Mouse (Mus musculus): ENCODE results near the gene Eef2. TPM values are rescaled to one million over a fixed set of nuclear protein-coding genes. Genes with fewer than 3 reads are reported as not detected.
"Not testable (repeated sequence)": the region's sequence is repeated elsewhere in the genome, so short reads cannot be mapped to it uniquely, and the experiment has no call there.

The Eef2 gene
- total and polyA plus RNA-seq, 2 experiments from 2014 or later: 485 to 2,175 TPM

DNA sequence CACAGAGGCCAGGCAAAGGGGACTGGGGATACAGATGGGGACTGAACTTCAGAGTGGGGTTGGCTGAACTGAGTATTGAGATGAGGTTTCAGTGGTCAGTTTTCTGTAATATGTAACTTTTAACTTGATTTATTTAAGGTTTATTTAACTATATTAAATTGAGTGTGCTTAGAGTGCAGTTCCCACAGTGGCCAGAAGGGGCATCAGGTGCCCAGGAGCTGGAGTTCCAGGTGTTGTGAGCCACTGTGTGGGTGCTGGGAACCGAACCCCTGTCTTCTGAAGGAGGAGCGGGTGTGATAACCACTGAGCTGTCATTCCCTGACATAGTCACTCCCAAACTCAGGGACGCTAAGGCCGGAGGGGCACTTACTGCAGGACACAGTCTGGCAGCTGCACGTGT, 33.7 kb downstream of the Eef2 start:
- no peak overlapping the region for H3K9ac ChIP-seq
- no peak overlapping the region for H3K4me3 ChIP-seq (ENCODE audit: low read depth, low read length)
- no peaks in the 10 kb centered on the region for H3K4me1 ChIP-seq (ENCODE audit: insufficient read depth)
- peaks cover 90% of the 10 kb centered on the region for H3K36me3 ChIP-seq (ENCODE audit: insufficient read depth)
- DNase-seq (no peak), ATAC-seq (no peak)
- 0 out of 2 replicates have a peak, but pooled peaks cover 8% of the 10 kb centered on the region for H3K9me3 ChIP-seq (ENCODE audit: low read length)
- peak; percentile 54 for TF ChIP-seq CTCF (IDR thresholded peaks at IDR 0.05; ENCODE audit: low read depth)
- WGBS: 97% methylated on average over 5 of the region's 5 CpGs
- no peaks in the 10 kb centered on the region for H3K27me3 ChIP-seq (ENCODE audit: insufficient read depth, low read length)
- no peak overlapping the region for H3K4me2 ChIP-seq (ENCODE audit: low read depth)
- no peak overlapping the region for H3K27ac ChIP-seq (ENCODE audit: low read depth, low read length)

- peaks cover 79% of the 10 kb centered on the region for H3K36me3 ChIP-seq (ENCODE audit: insufficient read depth)
- no peak overlapping the region for H3K9ac ChIP-seq
- no peak for TF ChIP-seq CTCF (IDR thresholded peaks at IDR 0.05; ENCODE audit: low read depth)
- no peak overlapping the region for H3K4me2 ChIP-seq (ENCODE audit: low read depth)
- H3K27ac ChIP-seq (ENCODE audit: low read depth, low read length): no peak overlapping the region
- no peak for ATAC-seq
- no peaks in the 10 kb centered on the region for H3K27me3 ChIP-seq (ENCODE audit: insufficient read depth, low read length)
- WGBS: 84% methylated on average over 6 of the region's 6 CpGs
- no peak overlapping the region for H3K4me3 ChIP-seq (ENCODE audit: low read depth, low read length)
- DNase-seq: no peak
- H3K4me1 ChIP-seq (ENCODE audit: insufficient read depth): no peaks in the 10 kb centered on the region
- H3K9me3 ChIP-seq (ENCODE audit: low read length): no peaks in the 10 kb centered on the region
Measured at GRCm38 (mm10) chr10:81216260-81216659, 39.8 kb downstream of the Eef2 start.

DNA sequence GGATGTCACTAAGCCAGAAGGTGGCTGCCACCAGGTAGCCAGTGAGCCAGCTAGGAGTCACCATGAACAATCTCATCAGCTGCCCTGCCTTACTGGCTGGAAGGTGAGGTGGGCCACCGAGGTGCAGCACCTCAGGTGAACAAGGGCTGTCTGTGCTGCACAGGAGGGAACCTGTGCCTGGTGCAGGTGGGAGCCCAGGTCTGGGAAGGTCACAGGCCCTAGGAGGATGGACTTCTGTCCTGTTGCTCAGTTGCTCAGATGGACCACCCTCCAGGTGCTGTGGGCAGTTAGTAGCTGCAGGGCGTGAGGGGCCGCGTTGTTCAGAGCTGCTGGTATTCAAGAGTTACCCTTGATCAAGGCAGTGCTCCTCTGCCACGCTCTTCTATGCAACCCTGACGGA, 40.4 kb downstream of the Eef2 start:
- Histone ChIP-seq H3K4me1 (ENCODE audit: insufficient read depth) (no peaks in the 10 kb centered on the region), H3K4me3 (ENCODE audit: low read depth, low read length) (no peak overlapping the region), H3K9ac (no peak overlapping the region), H3K27ac (ENCODE audit: low read depth, low read length) (no peak overlapping the region), H3K27me3 (ENCODE audit: insufficient read depth, low read length) (no peaks in the 10 kb centered on the region), H3K4me2 (ENCODE audit: low read depth) (no peak overlapping the region), H3K9me3 (ENCODE audit: low read length) (no peaks in the 10 kb centered on the region), H3K36me3 (ENCODE audit: insufficient read depth) (peaks cover 80% of the 10 kb centered on the region)
- DNase-seq: no peak
- TF ChIP-seq CTCF (IDR thresholded peaks at IDR 0.05; ENCODE audit: low read depth): no peak
- ATAC-seq: no peak
- 90% methylated on average over 6 of the region's 6 CpGs for WGBS

DNA sequence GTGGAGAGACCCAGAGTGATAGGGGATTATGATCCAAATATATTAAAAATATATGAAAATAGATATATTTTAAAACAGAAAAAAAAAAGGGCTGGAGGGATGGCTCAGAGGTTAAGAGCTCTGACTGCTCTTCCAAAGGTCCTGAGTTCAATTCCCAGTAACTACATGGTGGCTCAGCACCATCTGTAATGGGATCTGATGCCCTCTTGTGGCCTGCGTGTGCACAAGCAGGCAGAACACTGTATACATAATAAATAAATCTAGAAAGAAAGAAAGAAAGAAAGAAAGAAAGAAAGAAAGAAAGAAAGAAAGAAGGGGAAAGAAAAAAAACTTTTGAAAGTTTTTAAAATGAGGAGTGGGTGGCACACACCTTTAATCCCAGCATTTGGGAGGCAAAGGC, 40.8 kb downstream of the Eef2 start:
- H3K27me3 ChIP-seq (ENCODE audit: insufficient read depth, low read length); H3K9me3 ChIP-seq (ENCODE audit: low read length); H3K4me3 ChIP-seq (ENCODE audit: low read depth, low read length); DNase-seq; H3K27ac ChIP-seq (ENCODE audit: low read depth, low read length); H3K4me2 ChIP-seq (ENCODE audit: low read depth); H3K9ac ChIP-seq; H3K4me1 ChIP-seq (ENCODE audit: insufficient read depth): not testable (repeated sequence)
- 17% methylated on average over 1 of the region's 1 CpGs for WGBS
- TF ChIP-seq CTCF (IDR thresholded peaks at IDR 0.05; ENCODE audit: low read depth): peak; percentile 59
- H3K36me3 ChIP-seq (ENCODE audit: insufficient read depth): peaks cover 80% of the 10 kb centered on the region
- peak; percentile 48; the same call in 1 of the 2 replicates for ATAC-seq

DNA sequence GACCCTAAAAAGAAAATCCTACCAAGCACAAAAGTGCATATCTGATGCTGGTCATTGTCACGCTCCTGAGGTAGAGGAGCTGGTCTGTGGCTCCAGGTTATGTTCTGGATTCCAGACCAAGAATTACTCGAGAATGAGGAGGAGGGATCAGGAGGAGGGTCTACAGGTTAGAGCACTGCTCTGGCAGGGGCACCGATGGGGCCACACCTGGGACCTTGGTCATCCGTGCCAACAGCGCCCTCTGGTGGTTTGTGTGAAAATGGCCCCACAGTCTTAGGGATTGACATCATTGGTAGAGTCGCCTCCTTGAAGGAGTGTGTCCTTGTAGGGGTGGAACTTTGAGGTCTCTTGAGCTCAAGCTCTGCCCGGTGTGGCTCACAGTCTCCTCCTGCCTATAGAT, 41.5 kb downstream of the Eef2 start:
- Histone ChIP-seq H3K27ac (ENCODE audit: low read depth, low read length) (no peak overlapping the region), H3K9me3 (ENCODE audit: low read length) (no peaks in the 10 kb centered on the region), H3K4me3 (ENCODE audit: low read depth, low read length) (no peak overlapping the region), H3K27me3 (ENCODE audit: insufficient read depth, low read length) (no peaks in the 10 kb centered on the region), H3K4me2 (ENCODE audit: low read depth) (no peak overlapping the region), H3K36me3 (ENCODE audit: insufficient read depth) (peaks cover 76% of the 10 kb centered on the region), H3K9ac (no peak overlapping the region), H3K4me1 (ENCODE audit: insufficient read depth) (no peaks in the 10 kb centered on the region)
- DNase-seq (peak; percentile 58), ATAC-seq (peak; percentile 65)
- 42% methylated on average over 7 of the region's 7 CpGs for WGBS
- TF ChIP-seq CTCF (IDR thresholded peaks at IDR 0.05; ENCODE audit: low read depth): peak; percentile 80

DNA sequence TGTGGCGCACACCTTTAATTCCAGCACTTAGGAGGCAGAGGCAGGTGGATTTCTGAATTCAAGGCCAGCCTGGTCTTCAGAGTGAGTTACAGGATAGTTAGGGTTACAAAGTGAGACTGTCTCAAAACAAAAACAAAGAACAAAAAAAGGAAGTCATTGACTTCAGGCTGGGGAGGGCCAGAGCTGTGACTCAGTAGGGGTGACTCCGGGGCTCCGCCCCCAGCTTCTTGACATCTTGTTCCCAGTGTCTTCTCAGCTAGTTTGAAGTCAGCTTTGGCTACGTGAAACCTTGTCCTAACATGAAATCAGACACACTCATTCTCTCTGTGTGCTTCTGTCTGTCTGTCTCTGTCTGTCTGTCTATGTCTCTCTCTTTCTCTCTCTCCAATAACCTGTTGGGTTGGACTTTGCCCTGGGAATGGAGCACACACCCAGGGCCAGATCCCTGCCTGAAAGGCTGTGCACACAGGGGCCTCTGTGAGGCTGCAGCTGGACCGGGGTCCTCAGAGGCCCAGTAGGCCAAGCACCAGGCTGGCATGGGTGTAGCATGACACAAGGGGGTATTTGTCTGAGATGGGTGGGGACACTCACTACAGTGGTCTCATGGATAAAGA, 45.1 kb downstream of the Eef2 start:
- DNase-seq (no peak), ATAC-seq (no peak)
- H3K9ac ChIP-seq: no peak overlapping the region
- H3K4me3 ChIP-seq (ENCODE audit: low read depth, low read length): no peak overlapping the region
- WGBS: 89% methylated on average over 5 of the region's 5 CpGs
- H3K9me3 ChIP-seq (ENCODE audit: low read length): no peaks in the 10 kb centered on the region
- H3K27me3 ChIP-seq (ENCODE audit: insufficient read depth, low read length): no peaks in the 10 kb centered on the region
- peaks cover 62% of the 10 kb centered on the region for H3K36me3 ChIP-seq (ENCODE audit: insufficient read depth)
- H3K27ac ChIP-seq (ENCODE audit: low read depth, low read length): no peak overlapping the region
- no peaks in the 10 kb centered on the region for H3K4me1 ChIP-seq (ENCODE audit: insufficient read depth)
- no peak overlapping the region for H3K4me2 ChIP-seq (ENCODE audit: low read depth)
- TF ChIP-seq CTCF (IDR thresholded peaks at IDR 0.05; ENCODE audit: low read depth): no peak

- not testable (repeated sequence) for ATAC-seq; H3K27me3 ChIP-seq (ENCODE audit: insufficient read depth, low read length); H3K4me2 ChIP-seq (ENCODE audit: low read depth); H3K4me3 ChIP-seq (ENCODE audit: low read depth, low read length); H3K9ac ChIP-seq; H3K27ac ChIP-seq (ENCODE audit: low read depth, low read length); DNase-seq; H3K9me3 ChIP-seq (ENCODE audit: low read length); H3K4me1 ChIP-seq (ENCODE audit: insufficient read depth)
- peaks cover 54% of the 10 kb centered on the region for H3K36me3 ChIP-seq (ENCODE audit: insufficient read depth)
- 63% methylated on average over 2 of the region's 2 CpGs for WGBS
Measured at GRCm38 (mm10) chr10:81223731-81224130, 47.3 kb downstream of the Eef2 start.
